Mouse (Mus musculus): ENCODE measurements at regions not wholly inside any gene's neighbourhood (a gene's known extent, or its start where the extent isn't known, plus 50 kb on each side); places are given as distances from the start of the nearest gene placed in this dataset.
A peak's percentile ranks its signal among the peaks of the same experiment; 100 is the strongest.

GRCm38 (mm10) chr1:17838408-17839022 lies 307.2 kb downstream of the Crisp4 start:
- Histone ChIP-seq H3K9ac (no peak overlapping the region), H3K36me3 (replicated peaks) (no peaks in the 10 kb centered on the region), H3K4me1 (0 out of 2 replicates have a peak, but pooled peaks cover 4% of the 10 kb centered on the region), H3K9me3 (no peaks in the 10 kb centered on the region), H3K4me2 (peak overlapping the region; percentile 21), H3K27me3 (replicated peaks) (no peaks in the 10 kb centered on the region), H3K27ac (peak overlapping the region; percentile 55; the same call in 1 of the 2 replicates), H3K4me3 (no peak overlapping the region)
- 17% methylated on average over 6 of the region's 6 CpGs for WGBS
- peak; percentile 100 for ATAC-seq (replicated peaks)

- Histone ChIP-seq H3K4me3 (no peak overlapping the region), H3K9ac (no peak overlapping the region), H3K4me1 (no peaks in the 10 kb centered on the region), H3K27me3 (replicated peaks) (no peaks in the 10 kb centered on the region), H3K27ac (no peak overlapping the region), H3K36me3 (replicated peaks) (no peaks in the 10 kb centered on the region), H3K4me2 (no peak overlapping the region), H3K9me3 (no peaks in the 10 kb centered on the region)
- no peak for ATAC-seq (replicated peaks)
- WGBS: 88% methylated on average over 2 of the region's 2 CpGs
These were observed 319.8 kb downstream of the Crisp4 start for GRCm38 (mm10) chr1:17825860-17826259.

Measured in midbrain, embryonic 15.5 days (tissue).